Mouse (Mus musculus): ENCODE data around the gene Lasp1. TPM values are rescaled to one million over a fixed set of nuclear protein-coding genes. Genes with fewer than 3 reads are reported as not detected.
"Not testable (repeated sequence)": the region's sequence is repeated elsewhere in the genome, so short reads cannot be mapped to it uniquely, and the experiment has no call there.

Gene Lasp1
- polyA plus RNA-seq, 1 experiment from 2014 or later = 77.6 TPM

- H3K27me3 ChIP-seq (replicated peaks; ENCODE audit: control insufficient read depth, insufficient read depth, low read length) = no peaks in the 10 kb centered on the region
- ATAC-seq (no peak), DNase-seq (ENCODE audit: low spot score) (no peak)
- no peaks in the 10 kb centered on the region for H3K4me1 ChIP-seq (ENCODE audit: control insufficient read depth, insufficient read depth, low read length)
- H3K27ac ChIP-seq (ENCODE audit: low read depth, low read length) = no peak overlapping the region
- no peak overlapping the region for H3K4me2 ChIP-seq (ENCODE audit: low read length)
- 67% methylated on average over 8 of the region's 8 CpGs for WGBS
- no peaks in the 10 kb centered on the region for H3K9me3 ChIP-seq (replicated peaks; ENCODE audit: control insufficient read depth, low read length)
- H3K9ac ChIP-seq (ENCODE audit: low read length) = no peak overlapping the region
- peaks cover 55% of the 10 kb centered on the region for H3K36me3 ChIP-seq (ENCODE audit: control insufficient read depth, insufficient read depth, low read length)
- H3K4me3 ChIP-seq (ENCODE audit: low read depth, low read length) = no peak overlapping the region
Observed at GRCm38 (mm10) chr11:97836541-97836940, 37.7 kb downstream of the Lasp1 start.

DNA sequence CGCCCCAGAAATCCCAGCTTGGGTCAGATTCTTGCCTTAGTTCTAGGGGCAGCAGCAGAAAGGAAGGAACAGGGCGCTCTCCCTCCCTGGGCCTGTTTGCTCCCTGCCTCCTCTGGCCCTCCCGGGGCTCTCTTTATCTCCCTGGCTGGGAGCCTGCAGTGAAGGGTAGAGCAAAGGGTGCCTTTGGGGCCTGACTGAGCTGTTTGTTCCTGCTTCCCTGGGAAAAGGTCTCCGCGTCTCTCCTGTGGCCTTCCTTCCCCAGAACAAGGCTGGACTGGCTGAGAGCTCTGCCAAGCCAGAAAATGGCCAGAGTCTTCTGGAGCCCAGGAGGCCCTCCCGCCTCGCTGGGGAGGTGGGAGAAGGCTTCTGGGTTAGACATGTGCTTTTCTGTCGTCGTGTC is 38.3 kb downstream of the Lasp1 start:
- not testable (repeated sequence) for ATAC-seq; H3K27ac ChIP-seq (ENCODE audit: low read depth, low read length); H3K4me1 ChIP-seq (ENCODE audit: control insufficient read depth, insufficient read depth, low read length); DNase-seq (ENCODE audit: low spot score); H3K27me3 ChIP-seq (replicated peaks; ENCODE audit: control insufficient read depth, insufficient read depth, low read length); H3K9me3 ChIP-seq (replicated peaks; ENCODE audit: control insufficient read depth, low read length); H3K4me3 ChIP-seq (ENCODE audit: low read depth, low read length); H3K9ac ChIP-seq (ENCODE audit: low read length); H3K4me2 ChIP-seq (ENCODE audit: low read length)
- H3K36me3 ChIP-seq (ENCODE audit: control insufficient read depth, insufficient read depth, low read length) = peaks cover 54% of the 10 kb centered on the region
- WGBS = 80% methylated on average over 9 of the region's 9 CpGs

DNA sequence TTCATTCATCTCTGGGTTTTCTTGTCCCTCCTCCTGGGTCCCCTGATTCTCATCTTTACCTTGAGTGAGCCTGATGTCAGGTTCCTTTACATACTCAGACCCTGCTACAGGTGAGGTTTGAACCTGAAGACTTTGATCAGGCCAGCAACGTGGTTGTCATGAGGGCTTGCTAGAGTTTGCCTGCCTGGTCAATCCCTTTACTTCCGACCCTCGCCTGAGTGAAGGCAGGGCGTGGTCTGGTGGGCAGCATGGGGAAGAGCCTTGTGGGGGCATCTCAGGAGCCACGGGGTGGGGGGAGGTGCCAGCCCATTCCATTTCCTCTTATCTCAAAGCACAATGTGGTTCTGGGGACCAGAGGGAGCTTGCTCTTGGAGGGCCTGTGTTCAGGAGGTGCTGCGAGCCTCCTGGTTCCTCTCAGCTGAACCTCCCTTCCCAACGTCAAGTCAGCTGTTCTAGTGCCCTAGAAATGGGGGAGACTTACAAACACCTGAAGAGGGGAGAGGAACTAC is 38.9 kb downstream of the Lasp1 start:
- 85% methylated on average over 7 of the region's 7 CpGs for WGBS
- peaks cover 50% of the 10 kb centered on the region for H3K36me3 ChIP-seq (ENCODE audit: control insufficient read depth, insufficient read depth, low read length)
- ATAC-seq = no peak

DNA sequence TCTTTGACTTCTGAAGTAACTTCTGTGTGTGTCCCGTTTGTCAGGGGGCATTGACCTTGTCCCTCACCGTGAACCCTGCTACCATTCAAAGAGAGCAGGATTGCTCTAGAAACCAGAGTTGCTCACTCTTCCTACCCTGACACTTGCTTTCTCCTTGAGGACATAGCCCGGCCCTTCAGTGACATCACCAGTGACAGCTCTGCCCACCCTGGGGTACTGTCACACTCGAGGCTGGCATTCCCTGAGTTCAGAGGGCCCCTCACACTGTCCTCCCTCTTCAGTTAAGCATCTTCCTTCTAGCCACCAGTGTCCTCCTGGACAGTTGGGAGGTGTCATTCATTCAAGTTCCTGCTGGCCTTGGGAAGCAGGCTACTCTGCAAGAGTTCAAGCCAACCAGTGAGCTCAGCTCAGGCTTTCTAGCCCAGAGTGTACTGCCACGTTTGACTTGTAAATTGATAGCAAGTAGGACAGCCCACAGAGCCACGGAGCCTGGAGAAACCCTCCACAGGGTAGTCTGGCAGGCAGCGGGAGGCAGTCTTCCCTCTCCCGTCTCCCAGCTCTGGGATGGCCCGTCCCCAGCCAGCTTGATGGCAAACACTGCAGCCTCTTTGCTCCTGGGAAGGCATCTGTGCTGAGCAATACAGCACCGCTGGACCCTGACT is 40.1 kb downstream of the Lasp1 start:
- no peak overlapping the region for H3K4me2 ChIP-seq (ENCODE audit: low read length)
- H3K9ac ChIP-seq (ENCODE audit: low read length) = no peak overlapping the region

More for the DNA sequence above, 38.9 kb downstream of the Lasp1 start:
- no peak overlapping the region for H3K27ac ChIP-seq (ENCODE audit: low read depth, low read length)
- no peak overlapping the region for H3K4me3 ChIP-seq (ENCODE audit: low read depth, low read length)
- H3K9me3 ChIP-seq (replicated peaks; ENCODE audit: control insufficient read depth, low read length) = no peaks in the 10 kb centered on the region
- no peak overlapping the region for H3K9ac ChIP-seq (ENCODE audit: low read length)
- peaks cover 9% of the 10 kb centered on the region; the same call in 1 of the 2 replicates for H3K4me1 ChIP-seq (ENCODE audit: control insufficient read depth, insufficient read depth, low read length)
- H3K4me2 ChIP-seq (ENCODE audit: low read length) = no peak overlapping the region
- no peaks in the 10 kb centered on the region for H3K27me3 ChIP-seq (replicated peaks; ENCODE audit: control insufficient read depth, insufficient read depth, low read length)
- no peak for DNase-seq (ENCODE audit: low spot score)

DNA sequence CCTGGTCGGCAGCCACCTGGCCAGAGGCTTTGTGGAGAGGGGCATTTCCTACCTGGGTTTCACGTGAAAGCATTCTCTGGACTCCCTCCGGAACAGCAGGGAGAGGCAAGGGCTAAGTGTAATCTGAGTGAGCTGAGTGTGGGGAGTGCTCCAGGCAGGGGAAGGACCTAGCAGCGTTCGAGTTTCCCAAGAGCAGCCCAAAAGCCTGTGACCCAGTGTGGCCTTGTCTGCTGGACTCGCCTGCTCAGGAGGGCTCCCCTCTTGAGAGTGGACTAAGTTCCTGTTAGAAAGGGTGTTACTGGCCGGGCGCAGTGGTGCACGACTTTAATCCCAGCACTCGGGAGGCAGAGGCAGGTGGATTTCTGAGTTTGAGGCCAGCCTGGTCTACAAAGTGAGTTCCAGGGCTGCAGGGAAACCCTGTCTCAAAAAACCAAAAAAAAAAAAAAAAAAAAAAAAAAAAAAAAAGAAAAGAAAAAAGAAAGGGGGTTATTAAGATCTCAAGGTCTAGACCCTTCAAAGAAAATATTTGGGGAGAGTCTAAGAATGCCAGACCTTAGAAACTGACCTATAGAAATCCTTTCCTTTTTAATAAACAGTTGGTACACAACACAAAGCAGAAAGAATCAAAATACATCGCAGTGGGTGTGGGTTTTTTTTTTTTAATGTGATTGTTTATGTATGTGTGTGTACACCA is 40.8 kb downstream of the Lasp1 start:
- no peaks in the 10 kb centered on the region for H3K27me3 ChIP-seq (replicated peaks; ENCODE audit: control insufficient read depth, insufficient read depth, low read length)
- WGBS = 63% methylated on average over 11 of the region's 11 CpGs
- H3K36me3 ChIP-seq (ENCODE audit: control insufficient read depth, insufficient read depth, low read length) = peaks cover 36% of the 10 kb centered on the region
- no peak overlapping the region for H3K9ac ChIP-seq (ENCODE audit: low read length)
- DNase-seq (ENCODE audit: low spot score) (no peak), ATAC-seq (no peak)
- H3K27ac ChIP-seq (ENCODE audit: low read depth, low read length) = no peak overlapping the region
- no peak overlapping the region for H3K4me2 ChIP-seq (ENCODE audit: low read length)
- peaks cover 9% of the 10 kb centered on the region; the same call in 1 of the 2 replicates for H3K4me1 ChIP-seq (ENCODE audit: control insufficient read depth, insufficient read depth, low read length)
- no peaks in the 10 kb centered on the region for H3K9me3 ChIP-seq (replicated peaks; ENCODE audit: control insufficient read depth, low read length)
- no peak overlapping the region for H3K4me3 ChIP-seq (ENCODE audit: low read depth, low read length)

More for the DNA sequence above, 40.1 kb downstream of the Lasp1 start:
- Histone ChIP-seq H3K36me3 (ENCODE audit: control insufficient read depth, insufficient read depth, low read length) (peaks cover 43% of the 10 kb centered on the region), H3K27me3 (replicated peaks; ENCODE audit: control insufficient read depth, insufficient read depth, low read length) (no peaks in the 10 kb centered on the region), H3K4me3 (ENCODE audit: low read depth, low read length) (no peak overlapping the region), H3K4me1 (ENCODE audit: control insufficient read depth, insufficient read depth, low read length) (peaks cover 9% of the 10 kb centered on the region; the same call in 1 of the 2 replicates), H3K27ac (ENCODE audit: low read depth, low read length) (no peak overlapping the region), H3K9me3 (replicated peaks; ENCODE audit: control insufficient read depth, low read length) (no peaks in the 10 kb centered on the region)
- whole genome bisulfite sequencing = 41% methylated on average over 10 of the region's 10 CpGs
- no peak for ATAC-seq
- no peak for DNase-seq (ENCODE audit: low spot score)

DNA sequence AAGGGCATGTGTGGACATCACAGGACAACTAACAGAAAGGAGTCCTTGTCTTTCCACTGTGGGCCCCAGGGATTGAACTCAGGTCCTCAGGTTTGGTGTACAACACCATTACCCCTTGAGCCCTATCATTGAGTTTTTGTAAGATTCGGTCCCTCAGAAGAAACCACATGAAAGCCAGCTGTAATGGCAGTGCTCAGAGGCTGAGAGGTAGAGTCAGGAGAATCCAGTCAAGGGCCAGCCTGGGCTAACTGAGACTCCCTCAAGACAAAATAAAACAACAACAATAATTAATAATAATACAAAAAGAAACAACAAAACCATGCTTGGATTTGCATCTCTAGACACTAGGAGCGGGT is 41.3 kb downstream of the Lasp1 start:
- ATAC-seq (no peak), DNase-seq (ENCODE audit: low spot score) (no peak)
- Histone ChIP-seq H3K27ac (ENCODE audit: low read depth, low read length) (peak overlapping the region; percentile 81), H3K4me3 (ENCODE audit: low read depth, low read length) (peak overlapping the region; percentile 40), H3K4me2 (ENCODE audit: low read length) (peak overlapping the region; percentile 54), H3K9ac (ENCODE audit: low read length) (no peak overlapping the region), H3K4me1 (ENCODE audit: control insufficient read depth, insufficient read depth, low read length) (peaks cover 9% of the 10 kb centered on the region; the same call in 1 of the 2 replicates), H3K9me3 (replicated peaks; ENCODE audit: control insufficient read depth, low read length) (no peaks in the 10 kb centered on the region), H3K27me3 (replicated peaks; ENCODE audit: control insufficient read depth, insufficient read depth, low read length) (no peaks in the 10 kb centered on the region), H3K36me3 (ENCODE audit: control insufficient read depth, insufficient read depth, low read length) (peaks cover 31% of the 10 kb centered on the region)
- WGBS = 77% methylated on average over 2 of the region's 2 CpGs

GRCm38 (mm10) chr11:97840539-97840954 is 41.7 kb downstream of the Lasp1 start, which contains the start of gene B230217C12Rik:
B230217C12Rik (plus strand) TSS chr11:97840780.
- DNase-seq (ENCODE audit: low spot score) (peak; percentile 64), ATAC-seq (peak; percentile 43)
- under 1% methylated on average over 6 of the region's 6 CpGs for WGBS
- peak within 1 kb of the TSS; percentile 81 for H3K27ac ChIP-seq (ENCODE audit: low read depth, low read length)
- peak within 1 kb of the TSS; percentile 40 for H3K4me3 ChIP-seq (ENCODE audit: low read depth, low read length)
- no peaks in the 10 kb centered on the region for H3K27me3 ChIP-seq (replicated peaks; ENCODE audit: control insufficient read depth, insufficient read depth, low read length)
- H3K9me3 ChIP-seq (replicated peaks; ENCODE audit: control insufficient read depth, low read length) = no peaks in the 10 kb centered on the region
- peak within 1 kb of the TSS; percentile 67 for H3K9ac ChIP-seq (ENCODE audit: low read length)
- peaks cover 26% of the 10 kb centered on the region for H3K36me3 ChIP-seq (ENCODE audit: control insufficient read depth, insufficient read depth, low read length)
- H3K4me1 ChIP-seq (ENCODE audit: control insufficient read depth, insufficient read depth, low read length) = peaks cover 9% of the 10 kb centered on the region; the same call in 1 of the 2 replicates
- peak within 1 kb of the TSS; percentile 54 for H3K4me2 ChIP-seq (ENCODE audit: low read length)

- peaks cover 21% of the 10 kb centered on the region for H3K36me3 ChIP-seq (ENCODE audit: control insufficient read depth, insufficient read depth, low read length)
- peak overlapping the region; percentile 67 for H3K9ac ChIP-seq (ENCODE audit: low read length)
- no peaks in the 10 kb centered on the region for H3K27me3 ChIP-seq (replicated peaks; ENCODE audit: control insufficient read depth, insufficient read depth, low read length)
- H3K4me3 ChIP-seq (ENCODE audit: low read depth, low read length) = peak overlapping the region; percentile 40
- H3K4me2 ChIP-seq (ENCODE audit: low read length) = peak overlapping the region; percentile 54
- whole genome bisulfite sequencing = 1% methylated on average over 22 of the region's 22 CpGs
- H3K27ac ChIP-seq (ENCODE audit: low read depth, low read length) = peak overlapping the region; percentile 81
- peaks cover 9% of the 10 kb centered on the region; the same call in 1 of the 2 replicates for H3K4me1 ChIP-seq (ENCODE audit: control insufficient read depth, insufficient read depth, low read length)
- ATAC-seq = peak; percentile 94
- no peaks in the 10 kb centered on the region for H3K9me3 ChIP-seq (replicated peaks; ENCODE audit: control insufficient read depth, low read length)
- DNase-seq (ENCODE audit: low spot score) = peak; percentile 94
Observed at GRCm38 (mm10) chr11:97840991-97841661, 42.3 kb downstream of the Lasp1 start.

Measured in forebrain, embryonic 14.5 days (tissue).